Mouse (Mus musculus) CH12.LX (cell line): ENCODE measurements around the gene Cdyl. TPM values are rescaled to one million over a fixed set of nuclear protein-coding genes. Genes with fewer than 3 reads are reported as not detected.
A peak's percentile ranks its signal among the peaks of the same experiment; 100 is the strongest.

ENCODE experiments used
- DNase-seq: peaks from one replicate; pipeline ENCODE4 v3.0.0-alpha.2; 2013; ENCODE audit errors: extremely low read depth
- H3K27ac ChIP-seq: 2 replicates; pipeline ENCODE4 v1.5.1; 2012; ENCODE audit warnings: low read depth, mild to moderate bottlenecking, control low read depth, moderate library complexity; ENCODE audit not compliant: insufficient read depth
- H3K27me3 ChIP-seq: replicated peaks from 2 replicates; pipeline ENCODE3; 2012; ENCODE audit warnings: inconsistent platforms
- H3K36me3 ChIP-seq, 2 experiments: replicated peaks in 1 of 2; 2 replicates each; pipeline versions ENCODE3 to v1.6.1; 2012; ENCODE audit warnings: inconsistent platforms in 1 of 2, low read length in 1 of 2, mild to moderate bottlenecking in 1 of 2, mixed read lengths in 1 of 2, moderate library complexity in 1 of 2; ENCODE audit not compliant: control insufficient read depth in 1 of 2, insufficient read depth in 1 of 2
- H3K4me1 ChIP-seq, 2 experiments: 2 replicates each; pipeline ENCODE4 v1.6.1; 2012; ENCODE audit warnings: inconsistent platforms in 1 of 2, moderate library complexity in 1 of 2; ENCODE audit not compliant: insufficient read depth in 2 of 2, control insufficient read depth in 1 of 2
- H3K4me2 ChIP-seq: 2 replicates; pipeline ENCODE4 v1.6.1; 2012; ENCODE audit warnings: low read depth, mild to moderate bottlenecking, control low read depth; ENCODE audit not compliant: poor library complexity, insufficient read depth, severe bottlenecking
- H3K4me3 ChIP-seq, 3 experiments: fragments of 150-350 bp in 1 of 3; sonication (generic) in 1 of 3; replicated peaks in 1 of 3; 2 replicates each; pipeline versions ENCODE3 to v1.5.1; 2011 to 2012; ENCODE audit warnings: low read depth in 2 of 3, low read length in 2 of 3, mild to moderate bottlenecking in 2 of 3, moderate library complexity in 2 of 3, control low read depth in 1 of 3, improper control_type of control experiment in 1 of 3, inconsistent platforms in 1 of 3, mixed read lengths in 1 of 3; ENCODE audit not compliant: poor library complexity in 1 of 3
- H3K79me2 ChIP-seq: replicated peaks from 2 replicates; pipeline ENCODE4 v1.6.1; 2012; ENCODE audit warnings: mild to moderate bottlenecking, moderate library complexity; ENCODE audit not compliant: control insufficient read depth, poor library complexity, insufficient read depth, severe bottlenecking; ENCODE audit errors: extremely low read depth
- H3K9ac ChIP-seq: 2 replicates; pipeline ENCODE4 v1.6.1; 2012; ENCODE audit warnings: low read depth, mild to moderate bottlenecking, control low read depth, moderate library complexity; ENCODE audit not compliant: insufficient read depth
- H3K9me3 ChIP-seq: replicated peaks from 2 replicates; pipeline ENCODE3; 2012; ENCODE audit warnings: low read length, inconsistent platforms, mixed read lengths
- CHD1 ChIP-seq: IDR thresholded peaks from 2 replicates; pipeline ENCODE4 v1.6.1; 2012; ENCODE audit warnings: low read depth, low read length, improper control_type of control experiment, inconsistent platforms
- CTCF ChIP-seq, 2 experiments: IDR thresholded peaks in 1 of 2; conservative IDR thresholded peaks in 1 of 2; 2 replicates each; pipeline ENCODE4 v1.5.1; 2011 to 2012; ENCODE audit warnings: low read depth in 2 of 2, low read length in 2 of 2, improper control_type of control experiment in 1 of 2, inconsistent platforms in 1 of 2, mild to moderate bottlenecking in 1 of 2, moderate library complexity in 1 of 2
- E2F4 ChIP-seq: IDR thresholded peaks from 2 replicates; pipeline ENCODE4 v1.6.1; 2011; ENCODE audit warnings: low read depth, low read length, improper control_type of control experiment; ENCODE audit not compliant: insufficient replicate concordance
- ETS1 ChIP-seq: conservative IDR thresholded peaks from 2 replicates; pipeline ENCODE4 v1.6.1; 2012; ENCODE audit warnings: low read depth, mild to moderate bottlenecking, inconsistent platforms, low read length, improper control_type of control experiment, moderate library complexity
- IRF4 ChIP-seq: IDR thresholded peaks from 2 replicates; pipeline ENCODE4 v1.6.1; 2014; ENCODE audit warnings: low read depth, mild to moderate bottlenecking, inconsistent platforms, low read length, improper control_type of control experiment
- JUND ChIP-seq: conservative IDR thresholded peaks from 2 replicates; pipeline ENCODE4 v1.6.1; 2011; ENCODE audit warnings: low read depth, low read length, improper control_type of control experiment
- KAT2A ChIP-seq: IDR thresholded peaks from 2 replicates; pipeline ENCODE4 v1.6.1; 2012; ENCODE audit warnings: low read length, improper control_type of control experiment, inconsistent platforms; ENCODE audit not compliant: insufficient replicate concordance
- MAFK ChIP-seq: IDR thresholded peaks from 2 replicates; pipeline ENCODE4 v1.6.1; 2011; ENCODE audit warnings: low read length, improper control_type of control experiment; ENCODE audit not compliant: insufficient replicate concordance
- MAX ChIP-seq: IDR thresholded peaks from 2 replicates; pipeline ENCODE4 v1.6.1; 2011; ENCODE audit warnings: low read length, improper control_type of control experiment
- MAZ ChIP-seq: IDR thresholded peaks from 2 replicates; pipeline ENCODE4 v1.6.1; 2012; ENCODE audit warnings: low read depth, mild to moderate bottlenecking, inconsistent platforms, low read length, improper control_type of control experiment, moderate library complexity
- MEF2A ChIP-seq: IDR thresholded peaks from 2 replicates; pipeline ENCODE4 v1.6.1; 2014; ENCODE audit warnings: low read depth, mild to moderate bottlenecking, inconsistent platforms, low read length, improper control_type of control experiment, borderline replicate concordance
- MXI1 ChIP-seq: IDR thresholded peaks from 2 replicates; pipeline ENCODE4 v1.6.1; 2011; ENCODE audit warnings: mild to moderate bottlenecking, low read depth, low read length, improper control_type of control experiment
- NRF1 ChIP-seq: IDR thresholded peaks from 2 replicates; pipeline ENCODE4 v1.6.1; 2014; ENCODE audit warnings: low read depth, mild to moderate bottlenecking, inconsistent platforms, low read length, improper control_type of control experiment, moderate library complexity
- PAX5 ChIP-seq: IDR thresholded peaks from 2 replicates; pipeline ENCODE4 v1.6.1; 2012; ENCODE audit warnings: low read length, inconsistent platforms, mixed read lengths
- RAD21 ChIP-seq: IDR thresholded peaks from 2 replicates; pipeline ENCODE4 v1.6.1; 2011; ENCODE audit warnings: low read depth, mild to moderate bottlenecking, low read length, improper control_type of control experiment, moderate library complexity
- RCOR1 ChIP-seq: conservative IDR thresholded peaks from 2 replicates; pipeline ENCODE4 v1.6.1; 2012; ENCODE audit warnings: low read depth, mild to moderate bottlenecking, inconsistent platforms, low read length, improper control_type of control experiment
- SMC3 ChIP-seq: IDR thresholded peaks from 2 replicates; pipeline ENCODE4 v1.6.1; 2011; ENCODE audit warnings: low read depth, low read length, improper control_type of control experiment
- USF2 ChIP-seq: conservative IDR thresholded peaks from 2 replicates; pipeline ENCODE4 v1.6.1; 2011; ENCODE audit warnings: low read depth, low read length, improper control_type of control experiment
- ZC3H11A ChIP-seq: IDR thresholded peaks from 2 replicates; pipeline ENCODE4 v1.6.1; 2012; ENCODE audit warnings: low read depth, mild to moderate bottlenecking, inconsistent platforms, low read length, improper control_type of control experiment
- ZNF384 ChIP-seq: IDR thresholded peaks from 2 replicates; pipeline ENCODE4 v1.6.1; 2012; ENCODE audit warnings: low read depth, low read length, improper control_type of control experiment, inconsistent platforms
- dilution Hi-C: fragments of 300-500 bp; cut with MboI; formaldehyde crosslinking; loops from 2 replicates; pipeline ENCODE4 v1.14.3; 2020; ENCODE audit warnings: low sequenced_read_pairs; ENCODE audit not compliant: extremely low pct_unique_long_range_greater_than_20kb, extremely low pct_ligation_motif_present
- in situ Hi-C: fragments of 300-500 bp; cut with MboI; formaldehyde crosslinking; loops from 3 replicates; pipeline ENCODE4 v1.14.3; 2019; ENCODE audit warnings: low sequenced_read_pairs, low pct_ligation_motif_present, low pct_unique_long_range_greater_than_20kb, mixed read lengths
- polyA plus RNA-seq: library from polyadenylated mRNA; unstranded; fragments of >175 nt; gene quantifications from 2 replicates; pipeline ENCODE4 v1.2.1, GENCODE M21; 2012; ENCODE audit warnings: low read depth; ENCODE audit not compliant: insufficient read length
- total RNA-seq, 2 experiments: library from RNA; depleted of rRNA; stranded (reverse); fragments of 300-350 nt in 1 of 2; fragments of >200 nt in 1 of 2; gene quantifications; 2 replicates each; pipeline ENCODE4 v1.2.3; 2012 to 2014

Gene Cdyl
- total and polyA plus RNA-seq, 3 experiments = 5.7 to 9.1 (median 8.3) TPM

DNA sequence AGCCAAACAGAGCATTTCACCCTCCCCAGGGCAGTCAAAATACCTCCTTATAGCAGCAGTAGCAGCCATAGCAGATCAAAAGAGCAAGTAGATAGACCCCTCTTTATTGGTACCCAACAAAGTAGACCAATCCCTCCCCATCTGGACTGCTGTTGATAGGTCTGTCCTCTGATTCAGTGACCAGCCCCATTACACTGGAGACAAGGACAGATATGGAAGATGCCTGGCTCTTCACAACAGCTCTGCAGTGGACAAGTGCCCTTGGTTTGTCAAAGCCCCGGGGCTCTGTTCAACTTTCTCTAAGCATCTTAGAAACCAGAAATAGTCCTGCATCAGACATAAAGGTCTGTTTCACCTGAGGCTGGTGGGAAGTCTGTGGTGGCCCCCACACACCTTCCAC, 47.1 kb upstream of the Cdyl start:
- no peaks in the 10 kb centered on the region for H3K9me3 ChIP-seq
- no peaks in the 10 kb centered on the region for H3K27me3 ChIP-seq
- no peak overlapping the region for H3K27ac ChIP-seq
- no peaks in the 10 kb centered on the region for H3K79me2 ChIP-seq
- H3K9ac ChIP-seq = no peak overlapping the region
- H3K36me3 ChIP-seq = no peaks in the 10 kb centered on the region
- in situ Hi-C loops = no loop called here
- peaks cover 5 to 37% of the 10 kb centered on the region in 2 experiments; a peak in 3 of 4 replicates for H3K4me1 ChIP-seq
- no peak for TF ChIP-seq ETS1
- TF ChIP-seq MAX = no peak
- TF ChIP-seq MEF2A = no peak
- TF ChIP-seq MAFK = no peak
- no peak for TF ChIP-seq RAD21
- TF ChIP-seq ZC3H11A = no peak
- no peak for TF ChIP-seq PAX5
- no peak for TF ChIP-seq E2F4
- no peak for TF ChIP-seq ZNF384
- TF ChIP-seq KAT2A = no peak
- no peak for TF ChIP-seq SMC3
- no peak for TF ChIP-seq MAZ
- no peak for TF ChIP-seq CTCF (conservative IDR thresholded peaks at IDR 0.05 in 1 of 2, IDR thresholded peaks at IDR 0.05 in 1 of 2; ENCODE audit: low read depth in 2 of 2, low read length in 2 of 2)
- TF ChIP-seq CHD1 = no peak
- TF ChIP-seq NRF1 = no peak
- no peak for TF ChIP-seq JUND
- no peak overlapping the region for H3K4me2 ChIP-seq
- no peak overlapping the region for H3K4me3 ChIP-seq
- dilution Hi-C loops = no loop called here
- DNase-seq = no peak

DNA sequence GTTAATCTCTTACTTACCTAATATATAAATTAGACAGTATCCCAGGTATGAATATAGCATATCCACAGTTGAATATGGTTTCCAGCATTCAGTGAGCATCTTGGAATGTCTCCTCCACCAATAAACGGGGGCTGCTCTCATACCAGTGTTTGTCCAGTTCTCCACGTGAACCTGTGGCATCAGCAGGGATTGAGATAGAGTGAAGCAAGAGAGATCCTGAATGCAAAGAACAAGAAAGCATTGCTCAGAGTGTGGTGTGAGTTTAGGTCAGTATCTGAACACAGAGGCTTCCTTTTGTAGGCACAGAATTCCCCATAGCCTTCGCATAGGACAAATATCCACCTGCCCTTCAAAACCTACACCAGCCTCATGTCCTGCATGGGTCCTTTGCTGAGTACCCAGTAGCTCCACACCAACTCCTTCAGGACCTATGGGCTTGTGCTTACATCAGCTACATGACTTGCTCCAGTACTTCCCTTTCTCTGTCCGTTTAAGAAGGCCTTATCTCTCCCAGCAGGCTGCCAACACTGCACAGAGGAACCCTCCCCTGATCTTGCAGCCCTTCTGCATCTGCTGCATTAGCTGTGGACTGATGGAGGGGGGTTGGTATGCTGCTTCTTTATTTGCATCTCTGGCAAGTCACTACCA, 44.7 kb upstream of the Cdyl start:
- no peak overlapping the region for H3K4me3 ChIP-seq
- H3K9ac ChIP-seq = no peak overlapping the region
- H3K36me3 ChIP-seq = no peaks in the 10 kb centered on the region
- H3K27ac ChIP-seq = no peak overlapping the region
- H3K79me2 ChIP-seq = no peaks in the 10 kb centered on the region
- H3K27me3 ChIP-seq = no peaks in the 10 kb centered on the region
- DNase-seq = peak; percentile 45
- no peaks in the 10 kb centered on the region for H3K9me3 ChIP-seq
- H3K4me1 ChIP-seq = peaks cover 5 to 29% of the 10 kb centered on the region in 2 experiments; a peak in 3 of 4 replicates
- dilution Hi-C loops = no loop called here
- no peak overlapping the region for H3K4me2 ChIP-seq
- in situ Hi-C loops = no loop called here
- TF ChIP-seq USF2 (no peak), RCOR1 (no peak), IRF4 (no peak), MXI1 (no peak)
